Mouse (Mus musculus) cerebral cortex, adult 2 months (tissue): ENCODE results near the gene Mlph.

ENCODE experiments used
- WGBS: fragments of 180-500 bp; shearing (Covaris S2); methylation state at CpG from one replicate; pipeline ENCODE4 v1.1.7; 2018; 5-methylcytosine and 5-hydroxymethylcytosine counted together

Gene Mlph

GRCm38 (mm10) chr1:90969347-90969784, 54.5 kb downstream of the Mlph start, which contains the start of gene Rab17:
TSS of gene Rab17 (minus strand) at chr1:90969661.
- 56% methylated on average over 9 of the region's 9 CpGs for whole genome bisulfite sequencing

- 83% methylated on average over 10 of the region's 10 CpGs for WGBS
These were observed 55.1 kb downstream of the Mlph start for GRCm38 (mm10) chr1:90969881-90970390.

GRCm38 (mm10) chr1:90972911-90973573, 58.2 kb downstream of the Mlph start:
- WGBS = 23% methylated on average over 9 of the region's 9 CpGs

GRCm38 (mm10) chr1:90973574-90973911, 58.7 kb downstream of the Mlph start:
- 78% methylated on average over 2 of the region's 2 CpGs for WGBS

GRCm38 (mm10) chr1:90974906-90975649, 60.2 kb downstream of the Mlph start:
- WGBS = 20% methylated on average over 12 of the region's 12 CpGs

DNA sequence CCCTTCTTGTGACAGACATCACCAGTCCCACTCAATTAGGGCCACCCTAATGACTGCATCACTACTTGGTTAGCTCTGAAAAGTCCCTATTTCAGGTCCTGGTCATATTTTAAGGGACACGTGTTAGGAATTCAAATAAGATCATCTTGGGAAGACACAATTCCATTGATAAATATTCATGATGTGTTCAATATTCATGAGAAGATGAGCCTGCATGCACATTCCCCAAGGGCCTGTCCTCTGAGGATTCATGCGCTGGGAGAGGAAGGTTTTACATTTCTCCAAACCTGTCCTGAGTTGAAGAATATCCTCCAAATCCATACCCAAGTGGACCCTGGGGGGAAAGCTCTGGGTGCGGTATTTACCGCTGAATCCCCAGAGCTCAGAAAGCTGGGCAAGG, 61.1 kb downstream of the Mlph start:
- WGBS = 69% methylated on average over 4 of the region's 4 CpGs

DNA sequence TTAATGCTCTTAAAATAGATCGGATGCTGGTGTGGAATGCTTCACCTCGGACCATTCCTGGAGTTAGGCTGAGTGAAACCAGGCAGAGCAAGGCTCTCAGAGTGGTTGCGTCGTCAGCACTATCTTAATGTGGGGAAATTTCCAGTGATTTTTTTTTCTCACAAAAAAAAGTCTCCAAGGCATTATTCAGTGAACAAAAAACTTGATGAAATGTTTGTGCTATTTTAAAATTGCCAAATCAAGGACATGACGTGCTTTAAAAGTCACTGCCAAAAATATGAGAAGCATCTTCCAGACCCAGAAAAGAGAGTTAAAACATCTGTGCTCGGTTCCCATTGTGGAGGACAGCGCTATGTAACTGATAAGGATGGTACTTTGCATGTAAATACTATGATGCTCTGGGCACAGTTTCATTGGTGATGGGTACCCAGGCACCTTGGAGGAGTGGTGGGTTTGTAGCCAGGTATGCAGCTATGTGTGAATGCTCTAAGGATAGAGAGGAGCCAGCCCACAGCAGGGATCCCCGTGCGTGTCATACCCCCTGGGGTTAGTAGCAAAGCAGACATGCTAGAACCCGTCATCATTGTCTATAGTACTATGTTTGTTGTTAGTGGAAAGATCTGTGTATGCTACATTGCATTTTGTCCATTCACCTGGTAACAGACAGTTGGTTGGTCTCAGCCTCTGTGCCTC, 65.9 kb downstream of the Mlph start:
- 37% methylated on average over 10 of the region's 10 CpGs for WGBS

DNA sequence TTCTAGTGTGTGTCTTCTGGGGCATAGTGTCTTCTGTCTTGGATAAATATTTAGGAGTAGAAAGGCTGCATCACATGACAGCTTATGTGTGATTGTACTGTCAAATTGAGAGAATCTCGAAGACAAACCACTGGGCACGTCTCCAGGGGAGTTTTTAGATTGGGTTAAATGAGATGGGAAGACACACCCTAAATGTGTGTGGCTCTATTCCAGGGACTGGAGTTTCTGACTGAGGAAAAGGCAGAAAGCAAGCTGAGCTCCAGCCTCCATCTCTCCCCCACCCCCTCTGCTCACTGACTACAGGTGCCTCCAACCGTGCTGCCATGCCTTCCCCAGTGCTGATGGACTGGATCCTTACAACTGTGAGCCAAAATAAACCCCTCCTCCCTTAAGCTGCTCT, 66.5 kb downstream of the Mlph start:
- 38% methylated on average over 3 of the region's 3 CpGs for WGBS

DNA sequence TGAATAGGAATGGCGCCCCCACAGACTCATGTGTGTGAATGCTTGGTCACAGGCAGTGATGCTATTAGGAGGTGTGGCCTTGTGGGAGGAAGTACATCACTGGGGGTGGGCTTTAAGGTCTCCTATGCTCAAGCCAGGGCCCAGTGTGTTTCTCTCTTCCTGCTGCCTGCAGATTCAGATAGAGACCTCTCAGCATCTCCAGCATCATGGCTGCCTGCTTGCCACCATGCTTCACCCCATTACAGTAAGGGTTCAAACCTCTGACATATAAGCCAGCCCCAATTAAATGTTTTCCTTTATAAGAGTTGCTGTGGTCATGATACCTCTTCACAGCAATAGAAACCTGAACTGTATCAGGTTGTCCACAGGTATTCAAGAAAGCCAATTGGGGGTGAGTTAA, 81.0 kb downstream of the Mlph start:
- WGBS = 90% methylated on average over 1 of the region's 1 CpGs

- WGBS = 80% methylated on average over 4 of the region's 4 CpGs
These were observed 82.3 kb downstream of the Mlph start for GRCm38 (mm10) chr1:90997136-90997535.

DNA sequence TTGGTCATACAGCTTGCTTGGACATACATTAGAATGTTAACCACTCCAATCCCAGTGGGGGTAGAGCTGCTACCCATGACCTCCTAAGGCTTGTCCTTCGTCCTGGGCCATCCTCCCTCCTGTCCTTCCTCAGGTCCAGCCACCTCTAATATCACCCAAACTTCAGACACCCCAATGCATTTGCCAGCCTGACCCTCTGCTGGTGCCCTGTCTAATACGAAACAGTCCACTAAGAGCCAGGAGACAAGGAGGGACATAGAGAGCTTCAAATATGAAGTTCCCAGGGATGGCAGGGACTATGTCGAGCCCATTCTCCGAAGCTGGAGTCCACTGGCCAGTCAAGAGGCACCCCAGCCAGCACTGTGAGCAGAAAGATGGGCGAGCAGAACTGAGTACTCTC, 82.8 kb downstream of the Mlph start:
- 87% methylated on average over 5 of the region's 5 CpGs for WGBS

DNA sequence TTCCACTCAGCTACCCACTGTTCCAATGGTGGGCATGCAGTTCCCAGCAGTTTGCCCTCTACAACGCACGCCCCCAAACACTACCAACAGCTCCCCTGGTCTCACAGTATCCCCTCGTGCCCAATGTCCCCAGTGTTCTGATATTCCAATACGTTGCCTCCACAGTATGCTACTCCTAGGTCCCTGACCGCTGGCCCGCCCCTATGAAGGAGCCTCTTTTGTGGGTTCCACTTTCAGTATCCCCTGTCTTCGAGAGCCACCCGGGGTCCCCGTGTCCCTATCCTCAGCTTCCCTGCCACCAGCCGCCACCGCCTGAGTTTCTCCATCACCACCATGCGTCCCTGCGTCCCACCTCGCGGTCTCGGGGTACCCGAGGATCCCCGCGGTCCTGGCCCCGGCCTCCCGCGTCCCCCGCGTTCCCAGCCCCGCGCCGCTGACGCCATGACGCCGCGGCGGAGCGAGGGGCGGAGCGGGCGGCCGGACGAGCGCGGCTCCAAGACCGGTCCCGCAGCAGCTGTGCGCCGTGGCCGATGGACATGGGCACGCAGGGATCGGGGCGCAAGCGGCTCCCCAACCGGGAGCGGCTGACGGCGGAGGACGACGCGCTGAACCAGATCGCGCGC, 83.5 kb downstream of the Mlph start, which contains the start of gene Lrrfip1:
Lrrfip1 (plus strand) TSS at position 470 of the 623 bp plus-strand sequence.
- 2% methylated on average over 59 of the region's 59 CpGs for WGBS

DNA sequence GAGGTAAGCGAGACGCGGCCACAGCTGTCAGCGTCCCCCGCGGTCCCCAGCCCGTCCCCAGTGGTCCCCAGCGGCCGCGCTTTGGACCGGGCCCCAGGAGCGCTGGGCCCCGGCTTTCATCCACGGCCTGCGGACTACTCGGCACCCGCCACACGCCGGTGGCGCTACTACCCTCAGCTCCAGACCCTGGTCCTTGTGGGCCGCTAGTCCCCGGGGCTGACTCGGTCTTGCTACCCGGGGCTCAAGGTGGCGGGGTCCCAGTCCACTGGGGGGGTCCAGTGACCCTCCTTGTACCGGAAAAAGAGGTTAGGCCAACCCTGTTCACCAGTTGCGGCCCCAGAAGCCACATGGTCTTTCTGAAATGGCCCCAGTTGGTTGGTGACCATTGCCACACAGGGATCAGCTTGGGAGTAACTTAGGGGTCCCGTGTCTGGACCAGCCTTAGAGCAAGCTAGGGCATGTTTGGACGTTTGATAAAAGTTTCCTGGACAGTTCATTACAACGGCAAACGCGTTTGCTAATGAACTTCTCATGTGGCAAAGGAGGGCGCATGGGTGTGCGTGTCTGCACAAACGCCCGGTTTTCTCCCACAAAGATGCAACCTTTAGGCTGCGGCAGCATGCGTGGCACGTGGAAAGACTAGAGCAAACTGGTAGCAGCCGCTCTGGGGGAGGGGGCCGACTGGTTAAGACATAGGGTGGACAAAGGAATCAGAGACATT, 84.2 kb downstream of the Mlph start:
- under 1% methylated on average over 41 of the region's 41 CpGs for WGBS

DNA sequence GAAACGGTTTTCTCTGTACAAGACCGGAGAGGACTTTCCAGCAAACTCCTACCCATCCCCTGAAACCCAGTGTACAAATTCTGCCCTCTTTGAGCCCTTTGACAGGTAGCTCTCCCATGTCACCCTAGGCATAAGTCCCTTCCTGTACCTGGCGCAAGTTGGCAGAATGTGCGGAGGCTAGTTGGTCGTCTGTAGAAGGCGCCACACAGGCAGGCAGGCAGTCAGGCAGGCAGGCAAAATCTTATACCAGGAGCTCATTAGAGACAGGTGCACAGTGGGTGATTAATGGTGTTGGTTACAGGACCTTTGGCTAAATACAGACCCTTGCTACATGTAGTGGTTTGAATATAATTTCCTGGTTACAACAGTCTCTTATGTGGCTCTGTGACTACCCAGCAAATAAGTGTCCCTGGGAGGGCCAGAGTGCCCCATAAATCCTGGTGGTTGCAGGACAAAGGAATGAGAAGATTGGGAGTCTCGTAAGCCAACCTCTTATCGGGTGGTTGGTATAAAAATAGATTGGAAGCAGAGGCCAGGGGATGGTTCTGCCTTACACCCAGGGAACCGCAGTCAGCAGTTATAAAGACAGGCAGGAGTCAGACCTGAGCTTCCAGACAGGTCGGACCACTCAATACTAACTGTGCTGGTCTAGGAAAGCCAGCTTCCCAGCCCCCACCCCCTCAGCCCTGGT, 85.2 kb downstream of the Mlph start:
- WGBS = 50% methylated on average over 10 of the region's 10 CpGs
